Comparison of ENCODE assay signal across 10 mouse cellular contexts in genomic region chr12:33190133-33190532, GRCm38 (mm10).
"Had no signal": no experiment of that assay in that cellular context is flagged by ENCODE, and none has a peak within 500 bp of the region (broad histone marks: within the 10 kb centered on the region; RNA-seq: fewer than 3 reads in every experiment).

No protein-coding gene starts in this region.

- H3K9ac ChIP-seq: limb, embryonic 13.5 days; liver, embryonic 14.5 days; midbrain, embryonic 15.5 days had no signal

- DNase-seq: kidney, adult 8-10 months; kidney, postnatal 25 days; lung, adult 18-20 months; lung, postnatal 36 days; right cerebral cortex, postnatal 25 days; thymus, postnatal 36 days had no signal

- H3K36me3 ChIP-seq: limb, embryonic 13.5 days; midbrain, embryonic 15.5 days had no signal

- H3K4me3 ChIP-seq: limb, embryonic 13.5 days; midbrain, embryonic 15.5 days had no signal

- H3K27ac ChIP-seq: limb, embryonic 13.5 days; liver, embryonic 14.5 days; midbrain, embryonic 15.5 days had no signal

- H3K27me3 ChIP-seq: limb, embryonic 13.5 days; midbrain, embryonic 15.5 days had no signal

- H3K4me2 ChIP-seq: limb, embryonic 13.5 days; midbrain, embryonic 11.5 days; midbrain, embryonic 15.5 days had no signal

- H3K9me3 ChIP-seq: limb, embryonic 13.5 days; midbrain, embryonic 15.5 days had no signal
